Mouse (Mus musculus) limb, embryonic 14.5 days (tissue): Measurements from ENCODE around the gene Dhx37. TPM values are rescaled to one million over a fixed set of nuclear protein-coding genes. Genes with fewer than 3 reads are reported as not detected.

Source experiments
- ATAC-seq: fragments of 200-750 bp; cut with Nextera tagmentation; 2 replicates; pipeline ENCODE4 v1.8.0; 2017; ENCODE audit warnings: low read depth, moderate number of reproducible peaks, moderate TSS enrichment; ENCODE audit not compliant: low FRiP score
- DNase-seq: peaks from one replicate; pipeline ENCODE4 v3.0.0-alpha.2; 2015; ENCODE audit warnings: low spot score
- H3K27ac ChIP-seq: fragments of 300-500 bp; sonication (generic); replicated peaks from 2 replicates; pipeline ENCODE4 v1.5.1; 2014; ENCODE audit warnings: low read depth, mild to moderate bottlenecking, low read length, moderate library complexity, mixed read lengths
- H3K27me3 ChIP-seq: fragments of 300-500 bp; sonication (generic); 2 replicates; pipeline ENCODE4 v1.6.1; 2014; ENCODE audit warnings: low read length, mixed read lengths; ENCODE audit not compliant: control insufficient read depth, insufficient read depth
- H3K36me3 ChIP-seq: fragments of 300-500 bp; sonication (generic); 2 replicates; pipeline ENCODE4 v1.6.1; 2014; ENCODE audit warnings: mild to moderate bottlenecking, low read length, moderate library complexity, mixed read lengths; ENCODE audit not compliant: control insufficient read depth, insufficient read depth
- H3K4me1 ChIP-seq: fragments of 300-500 bp; sonication (generic); 2 replicates; pipeline ENCODE4 v1.6.1; 2014; ENCODE audit warnings: antibody characterized with exemption, low read length, mixed read lengths; ENCODE audit not compliant: control insufficient read depth, insufficient read depth
- H3K4me2 ChIP-seq: fragments of 300-500 bp; sonication (generic); replicated peaks from 2 replicates; pipeline ENCODE4 v1.6.1; 2014; ENCODE audit warnings: low read depth, mild to moderate bottlenecking, low read length, moderate library complexity; ENCODE audit not compliant: severe bottlenecking
- H3K4me3 ChIP-seq: fragments of 300-500 bp; sonication (generic); replicated peaks from 2 replicates; pipeline ENCODE4 v1.5.1; 2014; ENCODE audit warnings: low read length
- H3K9ac ChIP-seq: fragments of 300-500 bp; sonication (generic); 2 replicates; pipeline ENCODE4 v1.6.1; 2014; ENCODE audit warnings: mild to moderate bottlenecking, low read depth, low read length, moderate library complexity; ENCODE audit not compliant: severe bottlenecking
- H3K9me3 ChIP-seq: fragments of 300-500 bp; sonication (generic); 2 replicates; pipeline ENCODE4 v1.6.1; 2016; ENCODE audit warnings: low read length; ENCODE audit not compliant: control insufficient read depth
- POLR2A ChIP-seq: fragments of 200-500 bp; IDR thresholded peaks from 2 replicates; pipeline ENCODE4 v1.8.0; 2012; ENCODE audit warnings: inconsistent platforms, mild to moderate bottlenecking, moderate library complexity, borderline replicate concordance; ENCODE audit not compliant: insufficient read depth, insufficient read length; ENCODE audit errors: extremely low read depth
- WGBS: fragments of 180-500 bp; shearing (Covaris S2); extraction: QIAGEN DNeasy Blood & Tissue Kit; methylation state at CpG from one replicate; pipeline ENCODE4 v1.1.7; 2014; 5-methylcytosine and 5-hydroxymethylcytosine counted together
- microRNA-seq: library from miRNA; unstranded; fragments of <30 nt; microRNA quantifications from one replicate; pipeline ENCODE4, GENCODE M21; 2016
- polyA plus RNA-seq, 2 experiments: library from polyadenylated mRNA; depleted of rRNA in 1 of 2; stranded (reverse) in 1 of 2; unstranded in 1 of 2; fragments of >200 nt; fragmentation: Nextera tagmentation in 1 of 2; extraction: Ambion mirVana in 1 of 2; gene quantifications; 2 replicates each; pipeline versions ENCODE4 v1.2.1 to v1.2.3; 2012 to 2014

The Dhx37 gene
- polyA plus RNA-seq, 2 experiments = 5.4 to 21.9 TPM

- Histone ChIP-seq H3K36me3 (no peaks in the 10 kb centered on the region), H3K9ac (no peak overlapping the region), H3K4me3 (no peak overlapping the region), H3K27ac (no peak overlapping the region), H3K4me1 (no peaks in the 10 kb centered on the region), H3K27me3 (no peaks in the 10 kb centered on the region), H3K4me2 (no peak overlapping the region), H3K9me3 (no peaks in the 10 kb centered on the region)
- no peak for TF ChIP-seq POLR2A
- WGBS = 68% methylated on average over 4 of the region's 4 CpGs
- ATAC-seq (no peak), DNase-seq (no peak)
Observed at GRCm38 (mm10) chr5:125364851-125365429, 69.0 kb downstream of the Dhx37 start.

- ATAC-seq = no peak
- 79% methylated on average over 7 of the region's 7 CpGs for WGBS
Observed at GRCm38 (mm10) chr5:125363894-125364293, 70.0 kb downstream of the Dhx37 start.

More at GRCm38 (mm10) chr5:125363894-125364293, 70.0 kb downstream of the Dhx37 start:
- no peak for TF ChIP-seq POLR2A
- no peak overlapping the region for H3K27ac ChIP-seq
- H3K4me3 ChIP-seq = no peak overlapping the region
- no peaks in the 10 kb centered on the region for H3K36me3 ChIP-seq
- H3K27me3 ChIP-seq = no peaks in the 10 kb centered on the region
- DNase-seq = no peak
- no peaks in the 10 kb centered on the region for H3K9me3 ChIP-seq
- H3K9ac ChIP-seq = no peak overlapping the region
- no peak overlapping the region for H3K4me2 ChIP-seq
- no peaks in the 10 kb centered on the region for H3K4me1 ChIP-seq

Small RNA genes lying within 50 kb of the gene (microRNA-seq; reads per million reads assigned to microRNA genes)
- not detected for gene Gm27551

Other genes starting within 250 kb of the Dhx37 start
- gene Scarb1, start 93.0 kb downstream of the Dhx37 start, polyA plus RNA-seq (2012; rRNA removed) = 67.7 and 85.6 TPM in 2 replicates
- 40.1 and 43.9 TPM in 2 replicates for gene Scarb1, start 93.0 kb downstream of the Dhx37 start, polyA plus RNA-seq (2014; fragmentation: Nextera tagmentation; extraction: Ambion mirVana)
- gene Gm10382, start 44.8 kb downstream of the Dhx37 start, polyA plus RNA-seq (2012; rRNA removed) = 0.08 and 0.26 TPM in 2 replicates
- 0.17 and 0.45 TPM in 2 replicates for gene Gm10382, start 44.8 kb downstream of the Dhx37 start, polyA plus RNA-seq (2014; fragmentation: Nextera tagmentation; extraction: Ambion mirVana)
- 643 and 660 TPM in 2 replicates for gene Ubc, start 43.9 kb downstream of the Dhx37 start, polyA plus RNA-seq (2012; rRNA removed)
- 949 and 1,033 TPM in 2 replicates for gene Ubc, start 43.9 kb downstream of the Dhx37 start, polyA plus RNA-seq (2014; fragmentation: Nextera tagmentation; extraction: Ambion mirVana)
- gene Bri3bp, start 7.4 kb upstream of the Dhx37 start, polyA plus RNA-seq (2012; rRNA removed) = 15.0 and 19.7 TPM in 2 replicates
- 30.0 and 34.5 TPM in 2 replicates for gene Bri3bp, start 7.4 kb upstream of the Dhx37 start, polyA plus RNA-seq (2014; fragmentation: Nextera tagmentation; extraction: Ambion mirVana)
- gene Aacs, start 41.7 kb upstream of the Dhx37 start, polyA plus RNA-seq (2012; rRNA removed) = 35.5 and 42.4 TPM in 2 replicates
- gene Aacs, start 41.7 kb upstream of the Dhx37 start, polyA plus RNA-seq (2014; fragmentation: Nextera tagmentation; extraction: Ambion mirVana) = 35.9 and 43.3 TPM in 2 replicates
- gene Tmem132b, start 97.7 kb upstream of the Dhx37 start, polyA plus RNA-seq (2012; rRNA removed) = 0.23 and 0.36 TPM in 2 replicates
- 0.28 and 0.53 TPM in 2 replicates for gene Tmem132b, start 97.7 kb upstream of the Dhx37 start, polyA plus RNA-seq (2014; fragmentation: Nextera tagmentation; extraction: Ambion mirVana)